Mouse (Mus musculus) bone marrow macrophage, adult 2 months (primary cell): Measurements from ENCODE around the gene AI464131. TPM values are rescaled to one million over a fixed set of nuclear protein-coding genes. Genes with fewer than 3 reads are reported as not detected.

Experiments used
- H3K27ac ChIP-seq: 2 replicates; pipeline ENCODE4 v1.5.1; 2012; ENCODE audit warnings: low read depth, low read length; ENCODE audit not compliant: insufficient read depth
- H3K4me1 ChIP-seq: 2 replicates; pipeline ENCODE4 v1.6.1; 2012; ENCODE audit warnings: low read length; ENCODE audit not compliant: control insufficient read depth, insufficient read depth
- H3K4me3 ChIP-seq: 2 replicates; pipeline ENCODE4 v1.5.1; 2012; ENCODE audit warnings: mild to moderate bottlenecking, low read length, moderate library complexity; ENCODE audit not compliant: insufficient read depth
- CTCF ChIP-seq: IDR thresholded peaks from 2 replicates; pipeline ENCODE4 v1.5.1; 2012; ENCODE audit warnings: low read depth, mild to moderate bottlenecking, low read length, moderate library complexity
- POLR2A ChIP-seq: IDR thresholded peaks from 2 replicates; pipeline ENCODE4 v1.6.1; 2012; ENCODE audit warnings: mild to moderate bottlenecking, low read depth, low read length, borderline replicate concordance
- polyA plus RNA-seq: library from polyadenylated mRNA; stranded (reverse); fragments of >200 nt; gene quantifications from 2 replicates; pipeline ENCODE4 v1.2.4, GENCODE M21; 2012; ENCODE audit not compliant: missing spikeins, insufficient read depth, insufficient read length

Gene AI464131
- polyA plus RNA-seq, 1 experiment: 0.39 TPM

GRCm38 (mm10) chr4:41495850-41496249, 7.0 kb downstream of the AI464131 start:
- TF ChIP-seq POLR2A (no peak), CTCF (no peak)
- H3K4me1 ChIP-seq: peaks cover 11% of the 10 kb centered on the region

GRCm38 (mm10) chr4:41495076-41495475, 7.8 kb downstream of the AI464131 start:
- TF ChIP-seq POLR2A (no peak), CTCF (no peak)

More at GRCm38 (mm10) chr4:41495850-41496249, 7.0 kb downstream of the AI464131 start:
- H3K4me3 ChIP-seq: no peak overlapping the region
- H3K27ac ChIP-seq: no peak overlapping the region

GRCm38 (mm10) chr4:41494378-41494777, 8.5 kb downstream of the AI464131 start:
- Histone ChIP-seq H3K4me1 (peaks cover 11% of the 10 kb centered on the region), H3K4me3 (no peak overlapping the region), H3K27ac (no peak overlapping the region)
- TF ChIP-seq CTCF (no peak), POLR2A (no peak)

More at GRCm38 (mm10) chr4:41495076-41495475, 7.8 kb downstream of the AI464131 start:
- H3K4me1 ChIP-seq: peaks cover 11% of the 10 kb centered on the region
- H3K27ac ChIP-seq: no peak overlapping the region
- no peak overlapping the region for H3K4me3 ChIP-seq

- no peak overlapping the region for H3K27ac ChIP-seq
- TF ChIP-seq CTCF (no peak), POLR2A (no peak)
- H3K4me3 ChIP-seq: no peak overlapping the region
- peaks cover 11% of the 10 kb centered on the region for H3K4me1 ChIP-seq
These were observed 9.3 kb downstream of the AI464131 start for GRCm38 (mm10) chr4:41493464-41494116.

GRCm38 (mm10) chr4:41492951-41493350, 9.9 kb downstream of the AI464131 start:
- Histone ChIP-seq H3K27ac (no peak overlapping the region), H3K4me1 (peaks cover 8% of the 10 kb centered on the region; the same call in 1 of the 2 replicates), H3K4me3 (no peak overlapping the region)
- TF ChIP-seq POLR2A (no peak), CTCF (no peak)

GRCm38 (mm10) chr4:41481601-41482017, 21.3 kb downstream of the AI464131 start:
- H3K4me1 ChIP-seq: no peaks in the 10 kb centered on the region
- no peak overlapping the region for H3K27ac ChIP-seq
- H3K4me3 ChIP-seq: no peak overlapping the region
- TF ChIP-seq CTCF (no peak), POLR2A (no peak)

- H3K4me1 ChIP-seq: no peaks in the 10 kb centered on the region
- no peak overlapping the region for H3K27ac ChIP-seq
- no peak for TF ChIP-seq POLR2A
- no peak for TF ChIP-seq CTCF
- no peak overlapping the region for H3K4me3 ChIP-seq
These were observed 22.6 kb downstream of the AI464131 start for GRCm38 (mm10) chr4:41480254-41480653.

- TF ChIP-seq POLR2A (no peak), CTCF (no peak)
- Histone ChIP-seq H3K4me1 (no peaks in the 10 kb centered on the region), H3K4me3 (no peak overlapping the region), H3K27ac (no peak overlapping the region)
These were observed 23.4 kb downstream of the AI464131 start for GRCm38 (mm10) chr4:41479456-41479804.

- H3K4me1 ChIP-seq: no peaks in the 10 kb centered on the region
- H3K4me3 ChIP-seq: no peak overlapping the region
- H3K27ac ChIP-seq: no peak overlapping the region
- no peak for TF ChIP-seq CTCF
- no peak for TF ChIP-seq POLR2A
These were observed 24.0 kb downstream of the AI464131 start for GRCm38 (mm10) chr4:41478751-41479455.

- H3K27ac ChIP-seq: no peak overlapping the region
- no peak for TF ChIP-seq CTCF
- no peak for TF ChIP-seq POLR2A
- no peaks in the 10 kb centered on the region for H3K4me1 ChIP-seq
- no peak overlapping the region for H3K4me3 ChIP-seq
These were observed 25.2 kb downstream of the AI464131 start for GRCm38 (mm10) chr4:41477648-41478160.
